Mouse (Mus musculus) left cerebral cortex, adult 11 months (tissue): ENCODE data around the gene Arhgef26.

Experiments used
- DNase-seq: peaks from one replicate; pipeline ENCODE4 v3.0.0; 2022; ENCODE audit warnings: low spot score

Gene Arhgef26

GRCm38 (mm10) chr3:62338044-62338443, at the start of gene Arhgef26:
Gene Arhgef26, plus strand, starts transcription at chr3:62338344.
- DNase-seq, result no peak

- DNase-seq, result no peak
Measured at GRCm38 (mm10) chr3:62310493-62310892, 27.7 kb upstream of the Arhgef26 start.

GRCm38 (mm10) chr3:62311224-62311623, 26.9 kb upstream of the Arhgef26 start:
- DNase-seq, result no peak

GRCm38 (mm10) chr3:62324708-62325107, 13.4 kb upstream of the Arhgef26 start:
- no peak for DNase-seq

GRCm38 (mm10) chr3:62327903-62328302, 10.2 kb upstream of the Arhgef26 start:
- no peak for DNase-seq

- DNase-seq, result no peak
Measured at GRCm38 (mm10) chr3:62338461-62338853, 313 bp downstream of the Arhgef26 start.

GRCm38 (mm10) chr3:62338854-62339515, 841 bp downstream of the Arhgef26 start:
- DNase-seq, result no peak

GRCm38 (mm10) chr3:62339516-62340051, 1.4 kb downstream of the Arhgef26 start:
- DNase-seq, result no peak

GRCm38 (mm10) chr3:62340154-62340760, 2.1 kb downstream of the Arhgef26 start:
- DNase-seq, result no peak

GRCm38 (mm10) chr3:62340861-62341260, 2.7 kb downstream of the Arhgef26 start:
- no peak for DNase-seq

- DNase-seq, result no peak
Measured at GRCm38 (mm10) chr3:62341496-62342205, 3.5 kb downstream of the Arhgef26 start.

- no peak for DNase-seq
Measured at GRCm38 (mm10) chr3:62348514-62349217, 10.5 kb downstream of the Arhgef26 start.

- DNase-seq, result no peak
Measured at GRCm38 (mm10) chr3:62349218-62349897, 11.2 kb downstream of the Arhgef26 start.

GRCm38 (mm10) chr3:62352071-62352470, 13.9 kb downstream of the Arhgef26 start:
- no peak for DNase-seq

GRCm38 (mm10) chr3:62352876-62353275, 14.7 kb downstream of the Arhgef26 start:
- DNase-seq, result no peak

GRCm38 (mm10) chr3:62367882-62368281, 29.7 kb downstream of the Arhgef26 start:
- DNase-seq, result no peak

- DNase-seq, result no peak
Measured at GRCm38 (mm10) chr3:62372841-62373240, 34.7 kb downstream of the Arhgef26 start.

GRCm38 (mm10) chr3:62374346-62374745, 36.2 kb downstream of the Arhgef26 start:
- no peak for DNase-seq

GRCm38 (mm10) chr3:62374831-62375230, 36.7 kb downstream of the Arhgef26 start:
- DNase-seq, result no peak

GRCm38 (mm10) chr3:62376719-62377118, 38.6 kb downstream of the Arhgef26 start:
- no peak for DNase-seq

GRCm38 (mm10) chr3:62379946-62380345, 41.8 kb downstream of the Arhgef26 start:
- no peak for DNase-seq

- no peak for DNase-seq
Measured at GRCm38 (mm10) chr3:62380420-62380819, 42.3 kb downstream of the Arhgef26 start.
